Mouse (Mus musculus): ENCODE data around the gene Pdzrn3. TPM values are rescaled to one million over a fixed set of nuclear protein-coding genes. Genes with fewer than 3 reads are reported as not detected.

Gene Pdzrn3
- total RNA-seq (2021) = 10 to 100 TPM; 50.4 to 53.3 TPM
- long read RNA-seq, experiment 1, full-length matches to known transcripts = 31 of 57 reads
- long read RNA-seq, experiment 1, partial matches to known transcripts = 7 of 57 reads
- long read RNA-seq, experiment 1, other reads (novel, unspliced or antisense) = 19 of 57 reads
- long read RNA-seq, experiment 2, full-length matches to known transcripts = 26 of 53 reads
- long read RNA-seq, experiment 2, partial matches to known transcripts = 12 of 53 reads
- long read RNA-seq, experiment 2, other reads (novel, unspliced or antisense) = 15 of 53 reads

DNA sequence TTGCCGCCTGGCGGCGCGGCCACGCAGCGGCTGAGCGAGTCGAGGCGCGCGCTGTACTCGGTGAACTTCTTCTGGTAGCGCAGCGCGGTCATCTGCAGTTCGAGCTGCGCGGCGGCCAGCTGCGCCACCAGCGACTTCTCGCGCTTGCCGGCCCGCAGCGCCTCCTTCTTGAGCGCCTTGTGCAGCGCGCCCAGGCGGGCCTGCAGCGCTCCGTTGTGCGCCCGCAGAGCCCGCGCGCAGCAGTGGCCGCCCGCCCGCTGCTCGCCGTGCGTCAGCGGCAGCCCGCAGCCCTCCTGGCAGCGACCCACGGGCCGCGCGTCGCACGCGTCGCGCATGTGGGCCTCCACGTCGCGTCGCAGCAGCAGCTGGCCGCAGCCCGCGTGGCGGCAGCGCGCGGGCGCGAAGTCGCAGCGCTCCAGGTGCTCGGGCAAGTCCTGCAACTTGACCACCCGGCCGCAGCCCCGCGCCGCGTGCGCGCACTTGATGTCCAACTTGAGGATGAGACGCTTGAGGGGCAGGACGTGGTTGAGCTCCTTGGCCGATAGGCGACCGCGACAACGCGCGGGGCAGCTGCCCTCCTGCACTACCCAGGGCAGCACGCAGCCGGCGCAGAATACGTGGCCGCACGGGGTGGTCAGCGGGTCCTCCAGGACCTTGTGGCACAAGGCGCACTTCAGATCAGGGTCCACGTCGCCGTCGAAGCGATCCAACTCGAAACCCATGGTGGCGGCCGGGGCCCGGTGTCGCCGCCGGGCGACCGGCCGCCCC is at the start of gene Pdzrn3:
Gene Pdzrn3, minus strand, starts transcription at position 731 of the 768 bp plus-strand sequence.
- peak; percentile 48 to 63 for DNase-seq (ENCODE audit: low spot score in 2 of 2)
- intact Hi-C loops (cut with DNase I) = loop anchor here (5.0 to 10.0 kb wide), 3 partner anchors 110 to 237 kb away; no protein-coding TSS in a partner anchor

DNA sequence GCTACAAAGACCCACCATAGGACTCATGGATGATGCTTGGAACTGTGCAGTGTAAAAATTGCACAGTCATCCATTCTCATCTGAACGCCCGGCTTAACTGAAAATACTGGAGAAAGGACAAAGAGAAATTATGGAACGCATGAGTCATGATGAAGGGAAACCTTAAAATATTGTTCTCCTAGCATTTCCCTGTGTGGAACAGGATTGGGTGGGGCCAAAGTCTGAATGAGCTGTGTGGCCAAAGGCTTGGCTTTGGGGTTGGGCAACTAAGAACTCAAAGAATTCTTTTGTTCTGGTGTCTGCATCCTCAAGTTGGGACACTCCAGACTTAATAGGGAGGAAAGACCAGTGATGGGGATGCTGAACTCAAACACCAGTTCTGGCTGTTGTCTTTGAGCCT is 49.6 kb upstream of the Pdzrn3 start:
- no peak for DNase-seq (ENCODE audit: low spot score in 2 of 2)
- intact Hi-C loops (cut with DNase I) = no loop called here

DNA sequence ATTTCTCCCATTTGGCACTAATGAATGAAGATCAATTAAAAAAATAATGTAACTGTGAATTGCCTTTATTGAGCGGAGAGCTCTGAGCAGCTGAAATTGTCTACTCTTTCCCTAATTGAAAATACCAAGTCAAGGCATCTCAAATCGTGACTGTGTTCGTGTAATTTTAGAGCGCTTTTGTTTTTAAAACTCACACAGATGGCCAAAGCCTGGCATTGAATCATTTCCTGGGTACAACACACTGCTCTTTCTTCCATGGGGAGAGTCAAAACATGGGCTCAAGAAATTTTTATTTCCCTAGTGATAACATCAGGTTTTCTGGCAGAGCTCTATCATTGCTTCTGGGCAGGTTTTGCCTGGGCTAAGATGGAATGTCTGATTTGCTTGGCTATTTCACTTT is 48.6 kb upstream of the Pdzrn3 start:
- DNase-seq (ENCODE audit: low spot score in 2 of 2) = peak; percentile 40 to 51
- intact Hi-C loops (cut with DNase I) = no loop called here

DNA sequence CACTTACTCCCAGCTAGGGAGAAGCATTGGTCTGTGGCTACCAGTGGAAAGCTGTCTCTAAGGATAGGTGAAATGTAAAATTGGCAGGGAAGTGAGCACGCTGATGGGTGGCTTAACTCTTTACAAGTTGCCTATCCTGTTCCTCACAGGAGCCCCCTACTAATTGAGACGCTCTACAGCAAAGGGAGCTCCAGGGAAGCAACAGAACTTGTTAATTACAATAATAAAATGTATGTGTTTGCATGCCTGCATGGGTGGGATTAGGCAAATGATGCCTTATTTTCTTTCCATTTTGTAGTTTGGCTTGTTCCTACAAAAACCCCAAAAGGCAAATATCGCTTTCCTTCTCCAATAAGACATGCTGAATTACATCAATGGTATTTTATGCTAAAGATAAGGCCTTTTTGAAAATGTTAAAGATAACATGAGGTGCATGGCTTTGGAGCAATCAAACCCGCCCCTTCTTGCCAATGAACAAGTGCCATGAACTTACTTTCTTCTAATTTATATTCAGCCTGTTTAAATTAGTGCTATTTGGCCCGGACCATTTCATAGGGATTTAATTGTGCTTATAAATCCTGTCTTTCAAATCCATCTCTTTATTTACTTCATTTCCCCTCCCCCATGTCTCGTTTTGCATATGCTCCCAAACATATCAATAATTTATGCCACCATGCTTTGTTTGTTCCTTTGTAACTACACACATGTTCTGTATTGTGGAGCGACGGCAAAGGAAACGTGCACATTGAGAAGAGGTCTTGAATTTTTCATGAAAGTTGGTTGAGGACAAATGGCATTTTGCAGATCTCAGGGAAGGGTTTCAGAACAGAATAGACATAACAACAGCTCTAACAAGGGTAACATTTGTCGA is 44.6 kb upstream of the Pdzrn3 start:
- DNase-seq (ENCODE audit: low spot score in 2 of 2) = no peak
- intact Hi-C loops (cut with DNase I) = no loop called here

DNA sequence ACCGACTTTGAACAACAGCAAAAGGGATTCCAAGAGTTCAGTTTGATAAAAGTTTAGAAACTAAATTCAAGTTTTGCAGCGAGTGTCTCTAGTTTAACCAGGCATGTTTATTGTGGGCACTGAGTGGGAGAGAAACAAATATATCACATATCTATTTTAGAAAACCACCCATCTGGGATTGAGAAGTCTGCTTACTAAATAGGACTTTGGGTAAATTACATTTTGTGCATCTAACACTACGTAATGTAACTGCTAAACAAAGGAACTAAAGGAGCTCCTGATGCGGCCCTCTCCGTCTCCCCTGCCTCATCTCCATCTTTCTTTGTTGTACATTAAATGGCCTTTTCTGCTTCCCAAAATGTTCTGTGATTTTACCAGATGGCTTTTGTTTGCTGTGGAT is 40.5 kb upstream of the Pdzrn3 start:
- intact Hi-C loops (cut with DNase I) = no loop called here

DNA sequence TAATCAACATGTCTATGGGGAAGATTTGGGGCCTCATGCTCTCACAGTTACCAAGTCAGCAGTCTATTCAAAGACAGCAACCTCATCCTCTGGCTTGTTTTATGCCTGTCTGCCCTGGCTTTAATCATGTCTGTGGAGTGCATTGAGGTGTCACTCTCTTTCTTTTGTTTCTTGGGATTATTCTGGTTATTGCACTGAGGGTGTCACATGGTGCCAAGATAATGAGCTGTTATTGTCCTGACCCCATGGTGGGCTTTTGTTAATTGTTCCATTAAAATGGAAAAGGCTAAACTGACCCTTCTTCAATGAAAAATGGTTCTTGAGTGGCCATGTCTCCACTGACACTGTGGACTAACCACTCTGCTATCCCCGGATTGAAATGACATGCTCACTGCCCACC is 34.0 kb upstream of the Pdzrn3 start:
- DNase-seq (ENCODE audit: low spot score in 2 of 2) = no peak
- intact Hi-C loops (cut with DNase I) = no loop called here

More for the DNA sequence above, 40.5 kb upstream of the Pdzrn3 start:
- DNase-seq (ENCODE audit: low spot score in 2 of 2) = peak in 1 of 2 experiments; percentile 60

DNA sequence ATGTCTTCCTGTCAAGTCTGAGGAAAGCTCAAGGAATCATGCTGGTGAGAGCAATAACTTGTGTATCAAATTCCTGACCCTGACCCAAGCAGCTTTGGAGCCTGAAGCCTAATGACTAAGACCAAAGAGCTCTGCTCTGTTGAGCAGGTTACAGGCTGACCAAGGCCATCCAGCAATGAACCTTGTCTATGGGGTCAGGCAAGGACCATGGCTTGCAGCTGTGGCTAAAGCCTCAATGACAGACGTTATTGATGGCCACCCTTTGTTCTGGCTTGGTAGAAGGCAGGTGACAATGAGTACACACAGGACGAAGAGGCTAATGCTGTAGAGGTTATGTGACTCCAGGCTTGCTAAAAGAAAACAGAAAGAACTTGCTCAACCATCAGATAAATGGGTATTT is 33.4 kb upstream of the Pdzrn3 start:
- intact Hi-C loops (cut with DNase I) = no loop called here
- no peak for DNase-seq (ENCODE audit: low spot score in 2 of 2)

DNA sequence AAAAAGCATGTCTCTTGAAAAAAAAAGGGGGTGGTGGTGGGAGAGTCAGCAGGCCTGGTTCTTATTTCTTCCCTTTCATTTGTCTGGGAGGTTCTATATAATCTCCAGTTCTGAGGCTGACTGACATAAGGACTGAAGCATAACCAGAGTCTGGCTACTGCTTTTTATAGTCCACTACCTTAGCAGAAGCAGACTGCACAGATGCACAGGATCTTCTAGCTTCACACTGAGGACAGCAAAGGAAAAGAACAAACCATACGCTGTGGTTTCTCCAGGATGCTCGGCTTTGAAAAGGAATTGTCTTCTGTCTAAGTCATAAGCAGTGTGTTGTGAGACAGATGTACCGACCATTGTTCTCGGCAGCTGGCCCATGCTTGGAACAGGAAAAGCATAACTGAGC is 19.0 kb upstream of the Pdzrn3 start:
- DNase-seq (ENCODE audit: low spot score in 2 of 2) = peak; percentile 36 to 41

DNA sequence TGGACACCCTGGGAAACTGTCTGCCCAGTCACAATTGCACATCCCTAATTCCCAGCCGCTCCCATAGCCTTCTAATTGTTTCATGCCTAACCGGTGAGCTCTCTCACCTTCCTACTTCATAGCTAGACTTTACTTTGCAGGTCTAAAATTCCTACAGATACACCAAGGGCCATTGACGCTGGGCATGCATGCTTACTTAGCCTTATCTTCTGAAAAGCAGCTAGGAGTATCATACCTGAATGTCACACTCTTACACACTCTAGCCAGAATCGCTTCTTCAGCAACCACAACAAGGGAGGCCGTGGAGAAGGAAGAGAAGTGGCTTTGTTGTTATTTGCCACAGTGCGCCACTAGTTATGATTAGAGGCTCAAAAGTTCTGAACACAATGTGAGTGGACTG is 18.2 kb upstream of the Pdzrn3 start:
- intact Hi-C loops (cut with DNase I) = no loop called here
- DNase-seq (ENCODE audit: low spot score in 2 of 2) = no peak

More for the DNA sequence above, 19.0 kb upstream of the Pdzrn3 start:
- intact Hi-C loops (cut with DNase I) = no loop called here

DNA sequence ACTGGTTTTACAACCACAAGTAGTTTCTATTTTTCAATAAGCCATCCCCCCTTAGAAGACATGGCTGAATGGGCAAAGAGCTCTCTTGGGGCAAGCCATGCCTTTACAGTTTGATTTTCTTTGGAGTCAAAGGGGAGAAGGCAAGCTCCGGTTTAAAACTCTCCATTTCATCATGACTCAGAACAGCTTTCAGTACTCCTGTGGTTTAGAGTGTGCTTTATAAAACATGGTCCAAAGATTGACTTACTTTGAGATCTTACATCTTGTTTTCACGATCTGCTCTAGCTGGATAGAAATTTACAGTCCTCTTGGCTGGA is 15.1 kb upstream of the Pdzrn3 start:
- intact Hi-C loops (cut with DNase I) = no loop called here
- DNase-seq (ENCODE audit: low spot score in 2 of 2) = no peak

DNA sequence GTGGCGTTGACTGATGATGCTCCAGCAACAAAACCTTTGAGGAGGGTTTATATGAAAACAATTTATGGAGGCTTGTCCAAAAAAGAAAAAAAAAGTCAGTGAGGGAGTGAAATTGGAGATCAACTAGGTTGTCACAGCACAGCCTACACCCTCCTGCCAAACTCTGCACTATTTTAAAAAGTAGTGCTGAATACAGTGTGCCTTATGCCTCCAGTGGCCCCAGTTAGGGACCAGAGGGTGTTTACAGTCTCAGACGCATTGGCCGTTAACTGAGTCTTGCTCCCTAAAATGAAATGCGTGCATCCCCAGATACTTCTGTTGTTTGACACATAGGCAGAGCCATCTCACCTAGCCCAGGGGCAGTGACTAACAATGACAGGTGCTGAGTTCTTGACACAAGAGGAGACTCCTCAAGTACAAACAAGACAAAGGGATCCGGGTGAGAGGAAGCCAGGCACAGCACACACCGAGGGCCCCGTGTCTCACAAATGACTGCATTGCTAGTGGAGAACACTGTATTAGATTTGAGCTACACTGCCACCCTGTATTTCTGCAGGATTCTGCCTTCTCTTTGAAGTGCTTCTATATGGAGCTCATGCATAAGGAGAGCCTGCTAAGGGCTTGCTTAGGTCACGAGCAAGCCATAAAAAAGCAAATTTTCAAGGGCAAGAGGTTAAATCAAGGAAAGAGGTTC is 14.6 kb upstream of the Pdzrn3 start:
- no peak for DNase-seq (ENCODE audit: low spot score in 2 of 2)
- intact Hi-C loops (cut with DNase I) = no loop called here

DNA sequence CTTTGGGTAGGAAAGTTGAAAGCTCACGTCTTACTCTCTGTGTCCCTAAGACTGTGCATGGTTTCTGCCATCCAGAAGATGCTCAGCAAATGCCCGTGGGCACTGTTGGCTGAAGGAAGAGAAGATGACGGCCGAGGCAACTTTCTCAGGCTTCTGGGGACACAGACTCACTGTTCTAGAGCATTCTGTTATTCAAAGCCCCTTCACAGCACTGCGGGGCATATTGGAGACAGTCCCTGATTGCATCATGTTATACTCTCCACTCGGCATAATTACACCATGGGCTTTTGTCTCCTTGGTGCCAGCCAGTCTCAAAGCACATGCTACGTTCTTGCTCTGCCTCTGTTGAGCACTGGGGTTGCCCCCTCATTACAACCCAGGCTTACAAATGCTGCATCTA is 7.8 kb upstream of the Pdzrn3 start:
- DNase-seq (ENCODE audit: low spot score in 2 of 2) = peak in 1 of 2 experiments; percentile 18
- intact Hi-C loops (cut with DNase I) = no loop called here

DNA sequence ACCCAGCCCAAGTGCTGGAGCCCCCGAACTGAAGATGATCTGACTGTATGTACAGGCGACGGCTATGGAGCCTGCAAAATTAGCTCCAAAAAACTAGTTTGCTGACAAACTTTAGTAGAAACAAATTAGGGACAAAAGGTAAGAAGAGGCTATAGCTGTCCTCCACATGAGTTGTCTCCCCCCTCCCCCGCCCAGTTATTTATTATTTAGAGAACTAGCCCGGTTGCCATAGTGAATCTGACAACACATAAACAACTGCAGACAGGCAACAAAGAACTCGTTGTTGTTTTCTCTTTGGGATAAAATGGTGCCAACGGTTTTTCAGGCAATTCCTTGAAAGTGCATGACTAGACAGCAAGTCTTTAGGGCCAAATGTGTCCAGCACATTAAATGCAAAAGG is 7.3 kb upstream of the Pdzrn3 start:
- DNase-seq (ENCODE audit: low spot score in 2 of 2) = no peak
- intact Hi-C loops (cut with DNase I) = no loop called here

DNA sequence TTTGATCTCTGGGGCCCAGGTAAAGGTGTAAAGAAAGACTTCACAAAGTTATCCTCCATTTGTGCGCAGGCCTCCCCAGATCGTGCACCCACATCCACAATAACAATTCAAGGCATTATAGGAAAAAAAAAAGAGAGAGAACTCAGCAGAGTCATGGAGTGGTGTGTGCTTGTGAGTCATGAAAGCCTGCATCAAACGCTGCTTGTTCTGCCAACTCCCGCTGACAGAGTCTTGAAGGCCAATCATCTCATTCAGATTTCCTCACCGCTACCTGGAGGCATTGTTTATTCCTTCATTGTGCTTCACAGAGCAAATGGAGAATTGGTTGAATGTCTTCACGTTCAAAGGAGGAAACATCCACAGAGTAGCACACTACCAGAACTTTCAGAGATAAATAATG is 6.8 kb upstream of the Pdzrn3 start:
- no peak for DNase-seq (ENCODE audit: low spot score in 2 of 2)
- intact Hi-C loops (cut with DNase I) = no loop called here

DNA sequence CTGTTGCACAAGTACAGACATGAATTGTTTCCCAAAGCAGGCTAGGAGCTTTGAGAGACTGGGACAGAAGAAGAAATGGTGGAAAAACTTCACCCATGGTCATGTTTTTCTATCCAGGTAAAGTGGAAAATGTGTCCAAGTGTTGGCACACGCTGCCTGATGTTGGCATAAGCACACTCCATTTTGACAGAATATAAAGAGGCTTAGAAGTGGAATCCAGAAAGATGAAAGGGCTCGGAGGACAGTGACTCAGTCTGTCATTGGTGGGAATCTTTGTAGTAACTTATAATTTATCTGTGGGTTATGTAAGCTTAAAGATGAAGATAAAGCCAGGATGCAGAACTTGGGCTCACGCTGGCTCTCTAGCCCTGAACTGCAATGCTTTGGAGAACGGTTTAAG is 5.2 kb upstream of the Pdzrn3 start:
- intact Hi-C loops (cut with DNase I) = no loop called here
- DNase-seq (ENCODE audit: low spot score in 2 of 2) = no peak

DNA sequence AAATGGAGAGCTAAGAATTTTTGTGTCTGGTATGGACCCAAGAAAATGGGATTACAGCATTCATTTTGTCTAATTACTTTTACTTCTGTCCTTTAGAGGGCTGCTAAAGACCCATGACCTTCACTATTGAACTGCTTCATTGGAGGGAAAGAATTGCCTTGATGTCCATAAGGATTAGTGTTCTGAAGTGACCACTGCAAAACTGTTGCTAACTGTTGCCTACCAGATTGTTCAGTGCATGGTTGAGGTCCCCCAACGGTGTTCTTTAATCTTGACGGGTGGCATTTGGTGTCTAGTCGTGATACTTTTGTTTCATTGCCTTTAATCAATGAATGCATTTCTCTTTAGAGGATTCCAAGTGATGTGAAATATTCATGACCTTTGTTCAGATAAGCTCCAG is 1.8 kb upstream of the Pdzrn3 start:
- DNase-seq (ENCODE audit: low spot score in 2 of 2) = no peak
- intact Hi-C loops (cut with DNase I) = loop anchor here (5.0 to 10.0 kb wide), 3 partner anchors 112 to 235 kb away; no protein-coding TSS in a partner anchor

DNA sequence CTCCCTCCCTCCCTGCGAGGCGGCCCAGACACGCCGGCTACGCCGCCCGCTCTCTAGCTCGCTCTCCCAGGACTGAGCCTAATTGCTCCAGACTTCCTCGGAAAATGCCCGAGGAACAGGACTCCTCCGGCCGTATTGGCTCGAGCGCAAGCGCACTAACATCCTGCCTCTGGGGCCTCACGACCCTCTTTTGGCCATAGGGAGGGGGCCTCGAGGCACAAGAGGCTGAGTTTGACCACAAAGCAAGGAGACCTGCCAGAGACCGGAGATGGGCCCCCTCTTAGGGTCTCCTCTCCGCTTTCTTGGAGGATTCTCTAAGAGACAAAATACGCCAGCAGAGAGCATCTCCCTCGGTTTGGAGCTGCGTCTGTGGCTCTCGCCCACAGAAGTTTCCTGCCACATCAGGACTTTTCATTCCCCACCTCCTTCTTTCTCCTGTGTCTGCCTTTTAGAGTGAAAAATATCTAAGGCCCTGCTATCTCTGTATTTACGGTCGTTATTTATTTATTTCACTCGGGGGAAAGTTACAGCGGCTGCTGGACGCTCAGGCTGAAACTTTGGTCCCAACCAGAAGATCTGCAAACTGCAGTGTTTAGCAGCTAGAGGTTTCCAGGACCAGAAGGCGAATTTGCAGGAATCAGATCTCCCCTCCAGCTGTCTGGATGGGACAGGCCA is 375 bp upstream of the Pdzrn3 start:
- intact Hi-C loops (cut with DNase I) = loop anchor here (5.0 to 10.0 kb wide), 3 partner anchors 111 to 237 kb away; no protein-coding TSS in a partner anchor
- peak; percentile 58 for DNase-seq (ENCODE audit: low spot score in 2 of 2)

DNA sequence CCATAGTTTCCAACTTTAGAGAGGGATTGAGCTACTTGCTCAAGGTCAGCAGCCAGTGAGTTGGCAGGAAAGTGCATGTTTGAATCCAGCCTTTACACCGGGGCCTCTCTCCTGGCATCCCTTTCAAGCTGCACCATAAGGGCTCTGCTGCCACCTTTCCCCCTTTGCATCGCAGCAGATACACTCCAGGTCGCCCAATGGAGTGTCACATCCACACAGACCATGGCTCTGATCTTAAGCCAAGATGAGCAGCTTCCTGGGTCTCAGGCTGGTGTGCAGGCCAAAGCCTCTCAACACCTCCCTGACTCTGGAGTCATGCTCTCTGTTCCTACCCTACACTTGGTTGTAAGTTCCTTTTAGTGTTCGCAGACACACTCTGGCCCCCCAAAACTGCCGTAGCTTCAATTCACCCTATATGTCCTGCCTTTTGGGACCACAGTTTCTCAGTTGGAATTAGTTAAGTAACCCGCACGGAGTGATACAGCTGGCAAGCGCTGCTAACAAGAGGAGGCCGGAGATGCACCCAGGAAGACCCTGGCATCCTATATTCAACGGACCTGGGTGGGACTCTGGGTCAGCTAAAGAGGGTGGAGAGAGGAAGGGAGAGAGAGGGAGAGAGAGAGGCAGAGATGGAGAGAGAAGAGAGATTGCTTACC is 1.1 kb downstream of the Pdzrn3 start:
- intact Hi-C loops (cut with DNase I) = loop anchor here (5.0 to 10.0 kb wide), 3 partner anchors 109 to 238 kb away; no protein-coding TSS in a partner anchor
- no peak for DNase-seq (ENCODE audit: low spot score in 2 of 2)
